Mouse (Mus musculus) adrenal gland, postnatal 4 days (tissue): Measurements from ENCODE around the gene Fhit. TPM values are rescaled to one million over a fixed set of nuclear protein-coding genes. Genes with fewer than 3 reads are reported as not detected.

Experiments
- DNase-seq, 2 experiments: peaks; one replicate each; pipeline ENCODE4 v3.0.0; 2021 to 2022; ENCODE audit warnings: low spot score in 2 of 2, mixed read lengths in 2 of 2
- total RNA-seq, 2 experiments: library from RNA; stranded (reverse); gene quantifications; 2 replicates each; pipeline ENCODE4 v1.2.3; 2021

Fhit gene
- total RNA-seq, 2 experiments from 2014 or later, result 14.7 to 19.2 TPM

- no peak for DNase-seq
These were observed 449.9 kb downstream of the Fhit start for GRCm38 (mm10) chr14:10711841-10712521.

DNA sequence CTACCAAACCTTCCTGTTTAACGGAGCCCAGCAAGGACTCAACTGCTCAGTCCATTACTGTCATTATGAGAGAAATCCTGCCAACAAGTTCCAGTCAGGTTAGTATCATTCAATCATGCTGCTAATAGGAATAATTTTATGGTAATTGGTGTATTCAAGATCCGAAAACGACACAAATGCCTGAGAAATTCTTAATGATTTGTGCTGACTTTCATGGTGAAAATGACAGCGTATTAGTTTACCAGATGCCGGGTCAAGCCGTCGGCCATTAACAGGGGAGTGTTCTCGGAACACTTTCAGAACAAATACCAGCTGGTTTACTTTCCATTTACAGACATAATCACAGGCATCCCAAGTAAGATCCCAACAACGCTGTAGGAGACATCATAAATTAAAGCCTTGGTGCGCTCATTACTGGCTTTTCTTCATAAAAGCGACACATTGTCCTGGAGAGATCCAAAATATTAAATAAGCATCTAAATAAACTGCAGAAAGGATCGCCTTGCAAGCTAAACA, 451.0 kb downstream of the Fhit start:
- no peak for DNase-seq

GRCm38 (mm10) chr14:10701707-10702106, 460.1 kb downstream of the Fhit start:
- no peak for DNase-seq

- DNase-seq, result no peak
These were observed 481.8 kb downstream of the Fhit start for GRCm38 (mm10) chr14:10680041-10680440.

DNA sequence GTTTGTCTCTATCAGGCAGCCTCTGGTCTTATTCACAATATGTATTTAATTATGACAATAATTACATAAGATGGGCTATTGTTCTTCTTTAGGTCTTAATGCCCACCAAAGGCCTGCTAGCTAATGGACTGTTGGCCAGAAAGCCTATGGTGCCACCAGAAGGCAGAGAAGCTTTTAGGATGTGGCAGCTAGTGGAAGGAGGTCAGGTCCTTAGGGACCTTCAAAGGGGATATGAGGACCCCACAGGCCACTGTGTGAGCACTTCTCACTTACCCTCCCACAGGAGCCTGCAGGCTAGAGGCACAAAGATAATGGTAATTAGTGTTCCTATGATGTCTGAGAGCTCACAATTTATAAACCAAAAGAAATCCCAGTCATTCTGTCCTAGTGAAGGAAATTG, 482.2 kb downstream of the Fhit start:
- DNase-seq, result no peak

DNA sequence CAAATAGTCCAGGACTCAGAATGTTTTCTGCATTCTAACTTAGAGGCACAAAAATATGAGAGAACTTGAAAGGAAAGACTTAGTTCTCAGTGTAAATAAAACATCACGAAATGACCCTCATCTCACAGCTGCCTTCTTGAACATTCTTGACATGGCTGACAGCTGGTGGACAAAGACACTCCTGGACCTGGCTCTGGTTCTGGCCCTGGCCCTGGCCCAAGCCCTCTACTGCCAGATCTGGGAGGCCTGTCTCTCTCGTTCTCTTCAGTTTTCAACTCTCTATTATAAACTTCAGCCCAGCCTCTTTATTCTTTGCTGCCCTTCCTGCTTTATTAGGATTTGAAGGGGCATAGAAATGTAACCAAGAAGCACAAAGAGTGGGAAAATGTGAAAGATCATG, 484.2 kb downstream of the Fhit start:
- no peak for DNase-seq

- no peak for DNase-seq
These were observed 501.6 kb downstream of the Fhit start for GRCm38 (mm10) chr14:10660247-10660646.

DNA sequence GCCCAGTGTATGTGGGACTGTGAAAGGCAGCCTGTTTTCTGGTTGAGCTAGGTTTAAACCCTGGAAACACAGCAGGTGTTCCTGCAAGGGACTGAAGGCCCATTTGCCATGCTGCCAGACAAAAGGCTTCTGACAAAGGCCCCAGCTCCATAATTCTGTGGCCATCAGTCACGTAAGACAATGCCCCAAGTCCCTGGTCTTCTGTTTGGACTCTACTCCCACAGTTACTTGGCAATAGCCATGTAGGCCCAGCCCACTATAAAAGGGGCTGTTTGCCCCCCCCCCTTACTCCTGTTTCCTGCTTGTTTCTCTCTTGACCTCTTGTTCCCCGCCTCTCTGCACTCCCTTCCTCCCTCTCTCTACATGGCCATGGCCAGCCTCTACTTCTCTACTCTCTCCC, 502.5 kb downstream of the Fhit start:
- DNase-seq, result no peak

GRCm38 (mm10) chr14:10658219-10658618, 503.6 kb downstream of the Fhit start:
- no peak for DNase-seq

- no peak for DNase-seq
These were observed 504.5 kb downstream of the Fhit start for GRCm38 (mm10) chr14:10657364-10657763.

GRCm38 (mm10) chr14:10655842-10656241, 506.0 kb downstream of the Fhit start:
- DNase-seq, result no peak

- DNase-seq, result no peak
These were observed 514.0 kb downstream of the Fhit start for GRCm38 (mm10) chr14:10647832-10648231.

- no peak for DNase-seq
These were observed 530.1 kb downstream of the Fhit start for GRCm38 (mm10) chr14:10631783-10632182.

DNA sequence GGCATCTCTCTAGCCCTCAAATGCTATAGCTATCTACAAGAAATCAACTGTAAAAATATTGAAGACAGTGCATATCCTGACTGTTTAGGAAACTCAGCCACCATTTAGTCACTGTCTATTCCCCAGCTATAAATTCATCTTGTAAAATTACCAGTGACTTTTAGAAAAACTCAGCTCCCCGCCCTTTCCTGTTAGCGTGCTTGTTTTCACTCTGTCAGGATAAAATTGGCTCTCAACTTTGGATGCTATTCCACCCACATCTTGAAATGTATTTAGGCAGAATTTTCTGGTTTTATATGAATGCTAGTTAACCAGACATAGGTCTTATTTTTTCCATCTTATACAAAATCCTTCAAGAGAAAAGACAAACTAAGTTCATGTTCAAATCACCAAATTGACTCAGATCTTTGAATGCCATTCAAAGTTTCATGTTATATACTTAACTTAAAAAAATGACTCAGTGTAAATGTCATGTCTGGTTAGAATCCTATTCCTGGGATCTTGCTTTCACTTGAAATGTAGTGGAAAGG, 530.9 kb downstream of the Fhit start:
- no peak for DNase-seq

- DNase-seq, result no peak
These were observed 568.4 kb downstream of the Fhit start for GRCm38 (mm10) chr14:10593467-10593866.

- no peak for DNase-seq
These were observed 592.8 kb downstream of the Fhit start for GRCm38 (mm10) chr14:10568937-10569552.

- no peak for DNase-seq
These were observed 594.1 kb downstream of the Fhit start for GRCm38 (mm10) chr14:10567771-10568170.

GRCm38 (mm10) chr14:10554755-10555154, 607.1 kb downstream of the Fhit start:
- DNase-seq, result no peak

DNA sequence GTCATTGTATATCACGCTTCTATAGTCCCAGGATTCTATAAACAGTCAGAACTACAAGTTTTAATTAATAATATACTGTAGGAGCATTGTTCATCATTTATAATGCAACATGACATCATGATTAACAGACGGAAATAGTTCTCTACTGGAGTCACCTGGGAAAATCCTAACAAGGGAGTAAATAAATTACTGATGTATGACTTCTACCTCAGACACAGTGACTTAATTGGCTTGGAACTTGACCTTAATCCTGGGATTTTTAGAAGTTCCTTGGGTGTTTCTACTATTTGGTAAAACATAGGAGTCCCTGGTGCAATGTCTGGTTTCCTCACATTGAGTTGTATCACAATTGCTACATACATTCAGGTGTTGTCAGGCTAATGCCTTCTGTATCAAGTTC, 613.2 kb downstream of the Fhit start:
- DNase-seq, result no peak

- no peak for DNase-seq
These were observed 615.9 kb downstream of the Fhit start for GRCm38 (mm10) chr14:10545916-10546315.

DNA sequence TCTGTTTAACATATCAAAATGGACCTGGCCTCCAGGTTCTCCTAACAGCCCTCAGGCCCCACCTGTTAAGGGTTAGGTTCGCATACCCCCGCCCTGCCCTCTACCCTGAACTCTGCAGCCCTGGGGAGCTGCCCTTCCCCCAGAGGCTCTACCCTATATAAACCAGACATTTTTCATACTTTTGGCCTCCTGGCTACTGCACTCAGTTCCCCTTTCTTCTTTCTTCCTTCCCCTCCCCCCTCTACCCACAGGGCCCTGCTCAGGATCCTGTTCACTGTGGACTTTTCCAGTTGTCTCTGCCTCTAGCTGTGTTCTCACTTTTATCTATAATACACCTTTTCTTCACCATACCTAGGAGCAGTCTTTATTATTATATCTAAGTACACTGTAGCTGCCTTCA, 627.0 kb downstream of the Fhit start:
- DNase-seq, result no peak

DNA sequence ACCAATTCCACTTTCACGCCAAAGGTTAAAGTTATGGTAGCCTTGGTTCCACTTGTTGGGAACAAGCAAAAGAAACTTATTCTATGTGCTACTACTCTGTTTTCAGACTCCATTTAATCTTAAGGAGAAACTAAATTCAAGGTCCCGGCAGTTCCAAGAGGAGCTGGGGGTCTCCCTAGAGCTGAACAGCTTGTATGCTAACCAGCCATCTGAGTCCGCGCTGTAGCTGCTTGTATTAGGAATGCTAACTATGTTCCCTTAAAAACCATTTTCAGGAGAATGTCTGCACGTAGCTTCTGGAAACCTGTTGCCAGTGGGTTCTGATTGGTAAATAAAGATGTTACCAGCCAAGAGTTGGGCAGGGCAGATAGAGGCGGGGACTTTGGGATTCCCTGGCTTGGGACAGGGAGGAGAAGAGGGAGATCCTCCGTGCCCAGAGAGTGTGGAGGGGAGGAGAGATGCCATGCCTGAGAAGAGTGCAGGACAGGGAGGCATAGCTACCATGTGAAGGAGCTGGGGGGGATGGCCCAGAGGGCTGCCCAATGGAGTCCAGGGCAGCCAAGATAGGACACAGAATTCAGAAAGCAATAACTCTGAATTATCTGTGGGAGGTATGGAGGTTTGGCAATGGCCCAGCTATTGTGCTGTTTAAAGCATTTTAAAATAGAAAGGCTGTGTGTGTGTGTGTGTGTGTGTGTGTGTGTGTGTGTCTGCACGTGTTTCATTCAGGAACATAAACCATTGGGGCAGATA, 629.9 kb downstream of the Fhit start:
- no peak for DNase-seq
